Mouse (Mus musculus) liver, postnatal 0 days (tissue): ENCODE measurements around the gene Akap8. TPM values are rescaled to one million over a fixed set of nuclear protein-coding genes. Genes with fewer than 3 reads are reported as not detected.

Experiments used
- ATAC-seq: fragments of 200-750 bp; cut with Nextera tagmentation; 2 replicates; pipeline ENCODE4 v1.8.0; 2017; ENCODE audit warnings: mild to moderate bottlenecking, moderate library complexity
- DNase-seq: peaks from one replicate; pipeline ENCODE4 v3.0.0-alpha.2; 2016
- H3K27ac ChIP-seq: fragments of 300-500 bp; sonication (generic); 2 replicates; pipeline ENCODE4 v1.5.1; 2014; ENCODE audit warnings: antibody characterized with exemption, moderate library complexity, mild to moderate bottlenecking, low read depth
- H3K27me3 ChIP-seq: fragments of 300-500 bp; sonication (generic); 2 replicates; pipeline ENCODE4 v1.6.1; 2014; ENCODE audit warnings: low read length, control low read depth, mixed read lengths; ENCODE audit not compliant: insufficient read depth
- H3K36me3 ChIP-seq: fragments of 300-500 bp; sonication (generic); replicated peaks from 2 replicates; pipeline ENCODE4 v1.6.1; 2014; ENCODE audit warnings: mild to moderate bottlenecking, control low read depth, low read length, moderate library complexity, mixed read lengths; ENCODE audit not compliant: insufficient read depth
- H3K4me1 ChIP-seq: fragments of 300-500 bp; sonication (generic); 2 replicates; pipeline ENCODE4 v1.6.1; 2014; ENCODE audit warnings: antibody characterized with exemption, mild to moderate bottlenecking, control low read depth; ENCODE audit not compliant: insufficient read depth
- H3K4me2 ChIP-seq: fragments of 300-500 bp; sonication (generic); 2 replicates; pipeline ENCODE4 v1.6.1; 2014; ENCODE audit warnings: low read depth, mild to moderate bottlenecking, low read length, moderate library complexity, mixed read lengths
- H3K4me3 ChIP-seq: fragments of 300-500 bp; sonication (generic); 2 replicates; pipeline ENCODE4 v1.5.1; 2014; ENCODE audit warnings: low read depth, low read length
- H3K9ac ChIP-seq: fragments of 300-500 bp; sonication (generic); replicated peaks from 2 replicates; pipeline ENCODE4 v1.6.1; 2014; ENCODE audit warnings: mild to moderate bottlenecking, moderate library complexity
- H3K9me3 ChIP-seq: fragments of 300-500 bp; sonication (generic); 2 replicates; pipeline ENCODE4 v1.6.1; 2016; ENCODE audit warnings: mild to moderate bottlenecking, control low read depth, low read length, mixed read lengths
- CTCF ChIP-seq: sonication (generic); IDR thresholded peaks from 2 replicates; pipeline ENCODE4 v1.5.1; 2016; ENCODE audit warnings: antibody characterized with exemption, low read depth
- EP300 ChIP-seq: IDR thresholded peaks from 2 replicates; pipeline ENCODE4 v1.6.1; 2016; ENCODE audit warnings: antibody characterized with exemption, low read depth, mild to moderate bottlenecking
- WGBS: fragments of 180-500 bp; shearing (Covaris S2); extraction: QIAGEN DNeasy Blood & Tissue Kit; methylation state at CpG from one replicate; pipeline ENCODE4 v1.1.7; 2014; ENCODE audit not compliant: insufficient replicate concordance; 5-methylcytosine and 5-hydroxymethylcytosine counted together
- polyA plus RNA-seq: library from polyadenylated mRNA; unstranded; fragments of >200 nt; fragmentation: Nextera tagmentation; extraction: Ambion mirVana; gene quantifications from 2 replicates; pipeline ENCODE4 v1.2.1, GENCODE M21; 2015

Gene Akap8
- polyA plus RNA-seq, 1 experiment from 2014 or later: 17.3 TPM

GRCm38 (mm10) chr17:32321390-32321734 is 324 bp upstream of the Akap8 start:
- Histone ChIP-seq H3K4me1 (peaks cover 18% of the 10 kb centered on the region; the same call in 1 of the 2 replicates), H3K9me3 (no peaks in the 10 kb centered on the region), H3K4me2 (peak overlapping the region; percentile 96), H3K4me3 (peak overlapping the region; percentile 88), H3K27me3 (no peaks in the 10 kb centered on the region), H3K27ac (peak overlapping the region; percentile 93), H3K9ac (peak overlapping the region; percentile 79), H3K36me3 (peaks cover 26% of the 10 kb centered on the region)
- ATAC-seq: peak; percentile 62
- DNase-seq: no peak
- WGBS: 1% methylated on average over 23 of the region's 23 CpGs
- TF ChIP-seq EP300 (no peak), CTCF (peak; percentile 28; the same call in 1 of the 2 replicates)

DNA sequence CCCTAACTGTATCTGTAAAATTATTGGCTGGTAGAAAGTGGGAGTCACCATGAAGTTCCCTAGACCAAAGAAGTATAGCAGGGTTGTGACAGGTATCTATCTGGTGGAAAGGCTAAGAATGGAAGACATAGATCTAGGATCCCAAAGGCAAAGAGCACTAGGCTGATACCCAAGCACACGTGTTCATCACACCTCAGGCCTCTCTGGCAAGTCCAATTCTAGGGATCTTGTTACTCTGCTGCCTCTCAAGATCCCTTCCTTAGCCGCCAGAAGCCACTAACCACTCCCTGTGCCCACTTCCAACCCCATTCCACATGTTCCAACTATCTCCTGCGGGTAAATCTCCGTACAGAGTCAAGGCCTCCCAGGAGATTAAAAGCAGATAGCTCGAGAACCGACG is 1.1 kb downstream of the Akap8 start:
- Histone ChIP-seq H3K4me1 (peaks cover 18% of the 10 kb centered on the region; the same call in 1 of the 2 replicates), H3K27me3 (no peaks in the 10 kb centered on the region), H3K4me2 (peak overlapping the region; percentile 96), H3K36me3 (peaks cover 36% of the 10 kb centered on the region), H3K9ac (peak overlapping the region; percentile 91), H3K9me3 (no peaks in the 10 kb centered on the region), H3K4me3 (peak overlapping the region; percentile 88), H3K27ac (peak overlapping the region; percentile 93)
- DNase-seq (no peak), ATAC-seq (no peak)
- TF ChIP-seq CTCF (no peak), EP300 (no peak)
- whole genome bisulfite sequencing: 0% methylated on average over 7 of the region's 7 CpGs

DNA sequence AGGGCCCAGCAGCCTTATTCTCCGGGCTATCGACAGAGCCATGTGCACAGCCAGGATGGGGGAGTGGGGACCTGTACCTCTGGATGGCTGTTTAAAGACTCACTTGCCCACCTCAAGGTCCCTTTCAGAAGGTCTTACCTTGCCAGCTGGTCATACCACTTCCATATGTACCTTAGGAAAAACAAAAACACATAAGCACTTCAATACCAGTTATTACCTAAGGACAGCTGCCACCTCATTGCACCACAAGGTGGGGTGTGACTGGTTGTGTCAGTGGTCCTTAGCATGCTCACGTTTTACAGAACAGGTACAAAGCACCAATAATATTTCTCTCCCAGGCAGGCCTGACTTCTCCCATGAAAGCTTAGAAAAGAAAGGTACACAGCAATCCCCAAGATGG is 3.3 kb downstream of the Akap8 start:
- Histone ChIP-seq H3K4me1 (peaks cover 18% of the 10 kb centered on the region; the same call in 1 of the 2 replicates), H3K36me3 (peaks cover 50% of the 10 kb centered on the region)

GRCm38 (mm10) chr17:32317032-32317431 is 4.0 kb downstream of the Akap8 start:
- TF ChIP-seq CTCF: no peak
- TF ChIP-seq EP300: no peak
- DNase-seq (no peak), ATAC-seq (no peak)
- H3K36me3 ChIP-seq: peaks cover 57% of the 10 kb centered on the region
- peaks cover 16% of the 10 kb centered on the region; the same call in 1 of the 2 replicates for H3K4me1 ChIP-seq
- 91% methylated on average over 8 of the region's 8 CpGs for WGBS
- no peak overlapping the region for H3K4me3 ChIP-seq
- H3K4me2 ChIP-seq: no peak overlapping the region
- H3K9me3 ChIP-seq: no peaks in the 10 kb centered on the region
- no peak overlapping the region for H3K9ac ChIP-seq
- no peaks in the 10 kb centered on the region for H3K27me3 ChIP-seq
- no peak overlapping the region for H3K27ac ChIP-seq

More for the DNA sequence above, 3.3 kb downstream of the Akap8 start:
- no peak for ATAC-seq
- no peaks in the 10 kb centered on the region for H3K27me3 ChIP-seq
- TF ChIP-seq CTCF: no peak
- TF ChIP-seq EP300: no peak
- H3K4me2 ChIP-seq: no peak overlapping the region
- DNase-seq: no peak
- no peak overlapping the region for H3K4me3 ChIP-seq
- WGBS: 84% methylated on average over 3 of the region's 3 CpGs
- no peak overlapping the region for H3K9ac ChIP-seq
- no peaks in the 10 kb centered on the region for H3K9me3 ChIP-seq
- no peak overlapping the region for H3K27ac ChIP-seq

- no peak overlapping the region for H3K4me3 ChIP-seq
- peaks cover 11% of the 10 kb centered on the region; the same call in 1 of the 2 replicates for H3K4me1 ChIP-seq
- DNase-seq (no peak), ATAC-seq (no peak)
- no peak overlapping the region for H3K27ac ChIP-seq
- H3K36me3 ChIP-seq: peaks cover 71% of the 10 kb centered on the region
- TF ChIP-seq EP300 (no peak), CTCF (no peak)
- WGBS: 91% methylated on average over 5 of the region's 5 CpGs
- H3K9me3 ChIP-seq: no peaks in the 10 kb centered on the region
- no peaks in the 10 kb centered on the region for H3K27me3 ChIP-seq
- H3K9ac ChIP-seq: no peak overlapping the region
- no peak overlapping the region for H3K4me2 ChIP-seq
These were observed 5.5 kb downstream of the Akap8 start for GRCm38 (mm10) chr17:32315560-32315959.

- DNase-seq (no peak), ATAC-seq (no peak)
- Histone ChIP-seq H3K27me3 (no peaks in the 10 kb centered on the region), H3K4me2 (no peak overlapping the region), H3K9me3 (no peaks in the 10 kb centered on the region), H3K36me3 (peaks cover 88% of the 10 kb centered on the region), H3K9ac (no peak overlapping the region), H3K4me3 (no peak overlapping the region), H3K4me1 (0 out of 2 replicates have a peak, but pooled peaks cover 1% of the 10 kb centered on the region), H3K27ac (no peak overlapping the region)
- TF ChIP-seq EP300: no peak
- no peak for TF ChIP-seq CTCF
- 54% methylated on average over 5 of the region's 5 CpGs for WGBS
These were observed 7.1 kb downstream of the Akap8 start for GRCm38 (mm10) chr17:32313892-32314291.

GRCm38 (mm10) chr17:32312801-32313200 is 8.2 kb downstream of the Akap8 start:
- 92% methylated on average over 8 of the region's 8 CpGs for WGBS
- Histone ChIP-seq H3K9ac (no peak overlapping the region), H3K9me3 (no peaks in the 10 kb centered on the region), H3K4me3 (no peak overlapping the region), H3K4me2 (no peak overlapping the region), H3K27me3 (no peaks in the 10 kb centered on the region), H3K4me1 (no peaks in the 10 kb centered on the region), H3K36me3 (peaks cover 98% of the 10 kb centered on the region), H3K27ac (no peak overlapping the region)
- DNase-seq (no peak), ATAC-seq (no peak)
- TF ChIP-seq EP300 (no peak), CTCF (no peak)
